Mouse (Mus musculus) 3T3-L1 (cell line): ENCODE data around the gene Ube2h.
A peak's percentile ranks its signal among the peaks of the same experiment; 100 is the strongest.

Experiments used
- DNase-seq: peaks from one replicate; pipeline ENCODE4 v3.0.0-alpha.2; 2015; ENCODE audit warnings: low read depth, low spot score

The Ube2h gene

DNA sequence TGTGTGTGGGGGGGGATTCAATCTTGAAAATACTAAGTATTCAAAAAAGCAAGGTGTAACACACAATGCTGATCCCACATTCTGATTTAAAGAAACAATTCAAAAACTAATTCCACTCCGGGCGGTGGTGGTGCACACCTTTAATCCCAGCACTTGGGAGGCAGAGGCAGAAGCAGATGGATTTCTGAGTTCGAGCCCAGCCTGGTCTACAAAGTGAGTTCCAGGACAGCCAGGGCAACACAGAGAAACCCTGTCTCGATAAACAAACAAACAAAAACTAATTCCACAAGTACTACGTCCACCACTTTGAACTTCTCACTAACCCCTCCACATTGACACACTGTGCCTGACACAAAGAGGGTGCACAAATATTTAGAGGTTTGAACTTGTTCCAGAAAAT, 4.7 kb downstream of the Ube2h start:
- DNase-seq, result no peak

DNA sequence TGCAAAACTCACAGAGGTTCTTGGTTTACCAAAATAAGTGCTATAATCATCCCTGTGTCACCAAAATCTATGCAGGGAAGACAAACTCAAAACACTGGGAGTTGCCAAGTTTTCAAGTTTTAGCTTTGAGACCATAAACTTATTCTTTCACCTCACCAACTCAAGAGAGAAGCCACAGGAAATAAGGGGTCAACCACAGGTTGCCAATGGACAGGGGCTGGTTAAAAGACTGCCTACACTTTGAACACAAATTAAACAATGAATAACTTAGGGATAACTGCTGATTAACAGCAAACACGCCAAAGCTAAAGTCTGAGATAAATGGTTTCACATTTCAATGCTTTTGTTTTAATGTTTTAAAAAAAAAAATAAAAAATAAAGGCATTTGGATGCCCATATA, 5.2 kb downstream of the Ube2h start:
- DNase-seq, result no peak

DNA sequence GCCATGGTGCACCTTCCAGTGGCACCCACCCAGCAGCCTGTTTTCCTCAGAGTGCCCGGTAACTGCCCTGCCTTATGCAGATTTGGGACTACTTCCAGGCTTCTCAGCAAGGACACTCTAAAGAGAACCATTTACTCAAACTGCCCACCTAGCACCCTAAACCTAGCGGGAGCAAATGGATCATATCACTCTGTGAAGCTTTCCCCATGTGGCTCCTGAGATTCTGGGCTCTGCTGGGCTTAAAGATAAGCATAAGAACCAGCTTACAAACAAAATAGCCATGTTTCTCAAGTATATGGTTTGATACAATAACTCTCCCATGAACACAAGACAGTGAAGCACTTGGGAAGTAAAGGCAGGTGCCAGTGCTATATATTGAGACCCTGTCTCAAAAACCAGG, 11.8 kb downstream of the Ube2h start:
- no peak for DNase-seq

DNA sequence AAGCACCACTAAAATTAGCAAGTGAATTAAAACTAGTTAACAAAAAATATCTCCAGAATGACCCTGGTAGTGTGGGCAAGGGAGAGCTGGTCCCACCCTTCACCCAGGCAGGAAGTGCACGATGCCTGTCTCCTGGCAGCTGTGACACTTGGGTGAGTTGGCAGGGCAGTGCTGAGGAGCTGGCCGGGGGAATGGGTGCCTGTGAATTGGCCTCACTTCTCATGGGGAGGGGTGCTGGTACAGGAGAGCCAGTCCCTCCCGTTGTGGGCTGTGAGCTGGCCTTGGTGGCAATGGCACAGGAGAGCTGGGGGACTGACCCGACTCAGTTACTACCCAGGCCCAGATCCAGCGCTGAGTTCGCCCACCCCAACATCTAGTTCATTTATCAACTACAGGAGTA, 16.4 kb downstream of the Ube2h start:
- no peak for DNase-seq

DNA sequence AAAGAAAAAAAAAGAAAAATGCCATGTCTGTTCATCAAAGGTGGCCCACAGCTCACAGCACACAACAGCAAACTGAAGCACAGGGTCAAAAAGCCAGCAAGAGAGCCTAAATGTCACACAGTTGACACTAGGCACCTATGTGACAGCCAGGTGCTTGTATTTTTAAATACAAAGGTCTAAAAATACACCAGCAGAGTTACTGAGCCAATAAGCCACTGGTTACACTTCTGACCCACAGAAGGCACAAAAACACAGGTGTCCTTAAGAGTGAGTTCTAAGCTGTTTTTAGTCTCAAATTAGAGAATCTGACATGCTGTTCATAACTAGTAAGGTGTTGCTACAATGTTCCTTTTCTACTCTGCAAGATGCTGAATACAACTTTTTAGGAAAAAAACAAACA, 17.7 kb downstream of the Ube2h start:
- no peak for DNase-seq

DNA sequence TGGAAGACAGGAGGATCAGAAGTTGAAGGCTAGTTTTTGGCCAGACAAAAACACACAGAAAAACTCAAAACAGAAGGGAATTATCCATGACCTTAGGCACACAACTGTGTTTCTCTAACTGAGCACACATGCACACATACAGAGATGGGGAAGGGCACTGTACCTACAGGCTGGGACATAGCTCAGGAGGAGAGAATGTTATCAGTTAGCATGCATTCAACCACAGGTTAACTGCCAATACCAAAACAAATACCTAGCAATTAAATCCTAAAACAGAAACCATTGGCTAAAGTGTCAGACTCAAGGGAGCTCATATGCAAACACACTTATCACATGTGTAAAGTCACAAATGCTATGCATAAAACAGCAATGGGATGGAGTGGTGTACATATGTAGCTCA, 20.2 kb downstream of the Ube2h start:
- no peak for DNase-seq

DNA sequence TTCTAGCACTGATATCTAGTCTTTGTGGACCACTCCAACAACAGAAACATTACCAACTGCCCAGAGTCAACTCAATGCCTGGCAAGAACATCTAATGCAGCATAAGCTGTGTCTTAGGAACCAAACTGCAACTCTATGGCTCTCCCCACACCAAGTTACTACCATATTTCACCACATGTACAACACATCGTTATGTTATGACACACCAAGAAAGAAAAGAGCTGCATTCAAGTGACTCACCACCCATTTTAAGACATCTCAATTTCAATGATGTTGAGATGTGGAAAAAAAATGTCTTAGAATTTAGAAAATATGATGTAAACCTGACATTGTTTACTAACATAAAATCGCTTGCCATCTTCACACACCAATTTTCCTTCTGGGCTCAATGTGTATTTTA, 22.0 kb downstream of the Ube2h start:
- peak; percentile 58 for DNase-seq

DNA sequence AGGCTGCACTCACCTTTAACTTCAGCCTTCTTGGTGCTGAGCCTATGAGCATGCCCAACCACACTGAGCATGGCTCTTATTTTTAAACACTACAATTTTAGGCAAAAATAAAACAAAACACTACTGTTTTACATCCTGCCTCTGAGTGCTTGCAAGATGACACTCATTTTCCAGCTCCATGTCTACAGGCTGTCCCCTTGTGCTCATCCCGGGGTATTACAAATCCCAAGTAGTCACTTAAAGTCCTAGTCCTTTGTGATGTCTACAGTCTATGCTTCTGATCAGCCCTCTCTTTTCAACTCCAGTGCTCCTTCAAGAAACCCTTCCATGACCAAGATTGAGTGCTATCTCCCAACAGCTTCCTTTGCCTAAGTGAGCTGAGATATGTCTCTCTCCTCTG, 26.0 kb downstream of the Ube2h start:
- peak; percentile 54 for DNase-seq

DNA sequence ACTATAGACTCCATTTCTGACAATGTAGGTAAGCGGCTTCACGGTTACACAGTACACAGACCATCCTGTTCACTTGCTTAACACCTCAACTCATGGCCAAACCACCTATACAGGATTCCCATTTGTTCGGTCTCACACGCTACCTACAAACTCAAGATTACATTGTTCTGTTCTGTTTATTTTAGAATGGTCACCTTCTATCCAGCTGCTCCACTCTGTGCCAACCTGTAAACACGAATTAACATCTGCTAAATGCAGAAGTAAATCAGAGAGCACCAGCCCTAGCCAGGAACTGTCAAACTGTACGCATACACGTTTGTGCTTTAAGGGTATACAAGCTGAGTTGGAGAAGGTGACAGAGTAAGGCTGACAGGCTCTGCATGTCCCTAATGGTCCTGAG, 27.5 kb downstream of the Ube2h start:
- DNase-seq, result no peak

DNA sequence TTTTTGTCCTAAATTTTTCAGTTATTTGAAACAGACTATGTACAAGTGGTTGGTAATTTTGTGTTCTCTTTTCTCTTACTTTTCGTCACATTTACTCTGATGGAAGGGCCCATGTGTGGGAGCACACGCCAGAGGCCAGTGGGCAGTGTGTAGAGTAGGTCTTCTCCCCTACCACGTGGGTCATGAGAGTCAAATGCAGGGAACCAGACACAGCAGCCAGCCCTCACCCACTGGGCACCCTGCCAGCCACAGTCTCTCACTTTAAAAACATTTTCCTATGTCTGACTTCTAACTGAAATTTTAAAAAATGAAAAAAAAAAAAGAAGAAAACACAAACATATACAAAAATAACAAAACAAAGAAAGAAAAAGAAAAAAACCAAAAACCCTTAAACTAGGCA, 28.0 kb downstream of the Ube2h start:
- no peak for DNase-seq

DNA sequence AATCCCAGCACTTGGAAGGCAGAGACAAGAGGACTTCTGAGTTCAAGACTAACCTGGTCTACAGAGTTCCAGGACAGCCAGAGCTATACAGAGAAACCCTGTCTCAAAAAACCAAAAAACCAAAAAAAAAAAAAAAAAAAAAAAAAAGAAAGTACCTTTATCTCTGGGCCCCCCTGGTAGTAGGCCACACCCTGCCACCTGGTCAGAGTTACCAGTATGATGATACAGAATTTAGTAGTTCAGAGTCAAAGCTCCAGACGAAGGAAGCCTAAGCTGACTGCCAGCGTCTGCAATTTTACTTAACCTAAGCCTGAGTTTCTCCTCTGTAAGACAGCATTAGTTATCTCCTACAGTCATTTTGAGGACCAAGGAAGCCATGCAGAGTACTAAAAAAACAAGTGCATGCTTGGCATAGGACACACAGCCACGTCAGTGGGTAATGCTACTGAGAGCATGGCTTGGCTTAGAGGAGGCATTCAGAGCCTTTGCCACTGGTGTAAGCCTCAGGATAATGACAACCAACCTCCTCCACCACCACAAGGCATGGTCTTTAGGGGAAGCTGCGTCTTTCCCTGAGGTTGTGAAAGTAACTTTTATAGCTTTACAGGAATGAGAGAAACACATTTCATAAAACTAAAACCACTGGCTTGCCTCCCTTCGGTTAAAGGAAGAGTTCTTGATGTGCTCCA, 29.0 kb downstream of the Ube2h start:
- DNase-seq, result no peak

DNA sequence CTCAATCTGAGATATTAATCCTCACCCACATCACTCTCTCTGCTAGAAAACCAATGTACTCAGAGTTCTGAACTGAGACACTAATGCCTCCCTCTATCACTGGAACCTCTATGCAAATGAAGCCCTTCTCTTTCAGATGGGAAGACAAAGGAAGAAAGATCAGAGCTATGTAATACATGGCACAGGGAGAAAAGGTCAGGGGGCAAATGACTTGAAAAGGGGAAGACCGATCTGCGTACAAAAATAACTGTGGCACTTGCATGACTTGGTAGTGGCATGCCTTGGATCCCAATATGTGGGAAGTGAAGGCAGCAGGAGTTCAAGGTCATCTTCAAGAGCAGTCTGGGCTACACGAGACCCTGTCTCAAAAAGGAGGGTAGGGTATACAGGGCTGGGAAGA, 31.4 kb downstream of the Ube2h start:
- no peak for DNase-seq

DNA sequence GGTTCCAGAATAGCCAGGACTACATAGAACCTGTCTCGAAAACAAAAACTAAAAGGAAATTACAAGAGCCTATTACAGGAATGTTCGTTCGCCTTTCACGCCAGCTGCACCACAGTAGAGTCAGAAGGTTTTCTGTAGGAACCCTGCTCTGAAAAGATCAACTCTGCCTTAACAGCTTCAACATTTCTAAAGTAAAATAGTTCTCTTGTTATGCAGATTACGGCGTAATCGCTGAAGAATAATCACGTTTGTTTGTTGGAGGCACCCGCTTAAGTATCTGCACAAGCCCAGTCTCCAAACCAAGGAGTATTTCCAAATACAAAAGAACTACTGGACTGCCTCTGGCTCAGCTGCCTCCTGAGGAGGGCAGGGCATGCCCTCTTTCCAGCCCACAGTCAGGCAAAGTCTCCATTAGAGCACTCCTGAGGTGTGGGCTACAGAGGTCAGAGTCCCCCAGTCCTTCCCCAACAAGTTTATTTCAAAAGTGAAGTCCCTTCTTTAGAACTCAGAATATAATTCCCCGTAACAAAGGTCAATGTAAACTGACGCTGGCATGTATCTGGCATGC, 31.9 kb downstream of the Ube2h start:
- DNase-seq, result no peak

DNA sequence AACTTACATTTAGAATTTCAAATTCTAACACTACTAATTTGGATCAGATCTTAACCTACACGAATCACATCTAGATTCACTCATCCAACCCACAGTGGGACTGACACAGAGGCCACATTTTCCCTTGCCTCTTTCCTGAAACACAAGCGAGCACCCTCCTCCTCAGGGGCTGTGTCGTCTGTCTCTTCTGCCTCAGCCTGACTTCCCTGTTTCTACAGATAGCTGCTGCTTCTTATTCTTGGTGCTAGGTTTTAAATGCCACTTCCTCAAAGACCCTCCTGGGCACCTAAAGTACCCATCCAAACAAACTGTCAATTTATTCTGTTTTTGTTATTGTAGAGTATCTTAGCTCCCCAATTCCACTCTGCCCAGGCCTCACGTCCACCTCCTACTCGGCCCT, 34.5 kb downstream of the Ube2h start:
- DNase-seq, result no peak

DNA sequence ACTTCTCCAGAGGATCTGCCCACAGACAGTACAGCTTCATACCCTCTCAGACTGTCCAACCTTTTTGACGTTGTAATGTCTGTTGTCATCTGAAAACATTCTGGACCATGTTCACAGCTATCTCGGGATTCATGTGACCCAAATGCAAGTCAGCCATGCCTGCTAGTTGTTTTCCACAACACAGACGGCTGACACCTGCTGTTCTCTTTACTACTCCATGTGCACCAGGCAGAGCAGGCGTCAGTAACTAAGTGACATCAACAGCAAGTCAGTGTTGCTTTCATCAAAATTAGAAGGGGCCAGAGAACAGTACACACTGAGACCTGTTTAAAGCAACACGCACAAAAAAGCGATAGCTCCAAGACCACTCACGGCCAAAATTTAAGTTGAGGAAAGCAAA, 36.9 kb downstream of the Ube2h start:
- DNase-seq, result no peak

DNA sequence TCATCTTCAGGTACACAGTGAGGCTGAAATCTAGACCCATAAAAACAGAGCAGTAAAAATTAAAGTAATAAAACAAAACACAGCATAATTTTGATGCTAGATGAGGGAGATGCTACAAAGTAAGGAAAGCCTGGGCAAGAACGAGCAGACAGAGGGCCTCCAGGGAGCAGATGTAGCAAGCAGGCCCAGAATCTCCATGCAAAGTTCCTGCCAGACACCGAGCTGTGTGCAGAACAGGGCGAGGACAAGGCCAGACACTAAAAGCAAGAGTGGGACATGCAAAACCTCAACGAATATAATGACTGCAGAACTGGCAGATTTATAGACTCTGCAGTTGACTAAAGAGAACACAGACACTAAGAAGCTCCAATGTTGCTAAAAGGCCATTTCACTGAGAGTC, 38.9 kb downstream of the Ube2h start:
- no peak for DNase-seq

DNA sequence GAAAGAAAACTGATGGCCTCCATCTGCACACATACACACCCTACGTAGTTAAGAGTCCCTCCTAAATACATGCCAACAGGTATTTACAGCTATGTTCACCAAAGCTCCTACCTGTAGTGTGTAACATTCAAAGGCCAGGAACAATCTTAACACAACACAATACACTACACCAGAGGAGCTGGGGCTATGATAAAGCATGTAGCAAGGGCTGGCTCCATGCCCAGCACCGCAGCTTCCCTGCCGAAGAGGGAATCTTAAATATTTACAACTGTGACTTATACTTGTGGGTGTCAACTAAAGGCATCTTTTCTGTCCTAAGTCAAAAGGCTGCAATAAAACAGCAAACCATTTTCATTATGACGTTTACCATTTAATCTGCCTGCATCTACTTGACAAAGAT, 41.3 kb downstream of the Ube2h start:
- peak; percentile 46 for DNase-seq

DNA sequence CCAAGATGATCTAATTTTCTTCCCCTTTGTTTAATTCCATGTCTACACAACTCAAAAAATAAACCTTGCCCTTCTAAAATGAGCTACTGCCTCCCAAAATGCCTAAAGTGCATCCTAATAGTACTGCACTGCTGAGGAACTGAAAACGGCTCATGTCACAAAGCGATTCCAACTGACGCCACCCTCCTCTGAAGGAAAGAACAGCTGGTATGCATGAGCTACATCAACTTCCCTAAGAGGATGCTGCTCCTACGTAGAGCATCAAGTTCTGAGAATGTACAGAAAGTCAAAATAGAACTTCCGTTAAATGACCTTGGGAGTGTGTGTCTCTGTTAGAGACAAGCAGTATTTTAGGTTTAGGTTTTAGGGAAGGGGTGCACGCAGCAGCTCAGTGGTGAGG, 45.1 kb downstream of the Ube2h start:
- DNase-seq, result no peak

DNA sequence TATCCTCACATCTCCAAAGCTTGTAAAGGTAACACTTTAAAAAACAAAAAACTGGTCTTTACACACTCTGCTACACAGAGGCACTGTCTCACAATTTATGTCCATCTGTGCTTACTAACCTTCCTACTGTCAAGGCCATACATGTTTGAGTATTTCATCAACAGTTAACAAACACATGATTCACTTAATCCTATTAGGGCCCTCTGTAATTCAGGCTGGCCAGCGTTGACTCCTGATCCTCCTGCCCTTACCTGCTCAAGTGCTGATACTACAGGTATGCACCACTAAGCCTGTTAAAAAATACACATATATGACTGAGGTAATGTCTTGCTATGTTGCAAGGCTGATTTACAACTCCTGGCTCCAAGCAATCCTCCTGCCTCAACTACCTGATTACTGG, 46.4 kb downstream of the Ube2h start:
- no peak for DNase-seq

DNA sequence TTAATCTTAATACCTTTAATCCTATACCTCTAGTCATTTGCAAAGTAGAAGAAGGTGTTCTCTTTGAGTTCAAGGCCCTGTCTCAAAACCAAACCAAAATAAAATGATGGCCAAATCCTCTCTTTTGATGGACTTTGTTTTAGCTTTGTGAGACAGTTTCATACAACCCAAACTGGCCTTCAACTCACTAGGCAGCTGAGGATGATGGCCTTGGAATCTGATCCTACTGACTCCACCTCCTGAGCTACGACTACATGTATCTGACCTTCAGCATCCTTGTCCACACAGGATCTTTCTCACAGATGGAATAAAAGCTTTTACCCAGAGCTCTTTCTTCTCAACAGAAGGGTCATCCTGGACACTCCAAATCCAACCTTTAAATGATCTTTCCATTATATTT, 48.5 kb downstream of the Ube2h start:
- no peak for DNase-seq

DNA sequence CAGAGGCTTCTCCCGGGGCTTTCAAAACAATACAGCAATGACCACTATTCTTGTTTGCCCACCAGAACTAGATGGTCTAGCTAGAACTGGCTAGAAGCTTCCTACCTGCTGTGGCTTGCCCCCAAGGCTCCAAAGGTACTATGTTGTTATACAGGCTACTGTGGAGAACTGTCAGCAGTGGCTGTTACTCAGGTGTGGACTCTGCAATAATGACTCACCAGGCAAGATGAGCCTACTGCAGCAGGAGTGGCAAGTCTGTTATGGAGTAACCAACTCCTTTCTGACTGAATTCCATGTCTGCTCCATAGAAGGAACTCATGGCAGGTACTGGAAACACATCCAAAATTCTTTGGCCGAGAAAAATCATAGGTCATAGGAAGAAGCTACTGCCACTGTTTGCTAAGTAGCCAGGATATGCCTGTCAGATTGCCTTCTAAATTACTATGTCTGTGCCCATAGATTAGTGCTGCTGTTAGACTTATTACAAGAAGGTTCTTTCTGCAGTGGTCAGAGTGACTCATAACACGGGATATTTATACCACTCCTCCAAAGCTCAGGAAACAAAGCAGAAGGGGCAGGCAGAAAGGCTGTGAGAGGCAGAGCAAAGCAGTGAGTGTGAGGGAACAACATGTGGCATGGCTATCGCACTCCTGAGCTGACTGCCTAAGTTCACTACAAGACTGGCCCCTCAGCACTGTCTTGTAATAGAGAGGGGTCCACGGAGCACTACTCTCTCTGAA, 51.9 kb downstream of the Ube2h start:
- peak; percentile 77 for DNase-seq

DNA sequence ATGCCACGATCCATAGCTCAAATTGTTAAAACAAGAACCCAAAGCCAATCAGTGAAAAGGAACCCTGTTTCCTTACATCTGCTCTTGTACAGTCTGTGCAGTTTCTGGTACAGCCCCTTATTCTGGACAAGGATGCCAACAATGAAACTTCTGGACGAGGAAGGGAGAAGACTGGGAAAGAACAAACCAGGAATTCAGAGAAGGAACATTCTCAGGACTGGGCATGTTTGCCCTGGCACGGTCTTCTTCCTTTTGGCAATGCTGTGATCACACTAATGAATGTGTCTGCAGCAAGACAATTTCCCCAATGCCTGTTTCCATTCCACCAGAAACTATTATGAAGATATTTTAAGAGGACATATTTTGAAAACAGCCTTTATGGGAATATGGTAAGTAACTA, 55.6 kb downstream of the Ube2h start:
- DNase-seq, result no peak

DNA sequence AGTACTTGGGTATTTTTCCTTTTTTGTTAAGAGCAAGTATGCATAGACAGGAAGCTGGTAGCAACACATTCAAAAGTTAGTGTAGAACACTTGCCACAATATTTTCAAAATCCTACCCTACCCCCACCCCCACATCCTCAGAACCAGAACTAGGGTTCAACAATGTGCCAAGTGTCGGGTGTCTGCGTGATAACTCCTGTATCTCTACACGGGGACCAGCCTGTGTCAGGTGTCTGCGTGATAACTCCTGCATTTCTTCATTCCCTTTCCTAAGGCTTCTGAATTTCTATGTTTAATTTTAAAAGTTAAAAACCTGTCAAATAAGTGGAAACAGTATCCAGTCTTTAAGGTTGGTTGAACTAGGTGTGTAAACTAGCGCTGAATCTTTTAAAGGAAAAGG, 58.4 kb downstream of the Ube2h start:
- DNase-seq, result no peak
